Mouse (Mus musculus): ENCODE results near the gene Btg2. TPM values are rescaled to one million over a fixed set of nuclear protein-coding genes. Genes with fewer than 3 reads are reported as not detected.
A peak's percentile ranks its signal among the peaks of the same experiment; 100 is the strongest.

Gene Btg2
- total RNA-seq, 2 experiments from 2014 or later, result 25.0 to 30.4 TPM

DNA sequence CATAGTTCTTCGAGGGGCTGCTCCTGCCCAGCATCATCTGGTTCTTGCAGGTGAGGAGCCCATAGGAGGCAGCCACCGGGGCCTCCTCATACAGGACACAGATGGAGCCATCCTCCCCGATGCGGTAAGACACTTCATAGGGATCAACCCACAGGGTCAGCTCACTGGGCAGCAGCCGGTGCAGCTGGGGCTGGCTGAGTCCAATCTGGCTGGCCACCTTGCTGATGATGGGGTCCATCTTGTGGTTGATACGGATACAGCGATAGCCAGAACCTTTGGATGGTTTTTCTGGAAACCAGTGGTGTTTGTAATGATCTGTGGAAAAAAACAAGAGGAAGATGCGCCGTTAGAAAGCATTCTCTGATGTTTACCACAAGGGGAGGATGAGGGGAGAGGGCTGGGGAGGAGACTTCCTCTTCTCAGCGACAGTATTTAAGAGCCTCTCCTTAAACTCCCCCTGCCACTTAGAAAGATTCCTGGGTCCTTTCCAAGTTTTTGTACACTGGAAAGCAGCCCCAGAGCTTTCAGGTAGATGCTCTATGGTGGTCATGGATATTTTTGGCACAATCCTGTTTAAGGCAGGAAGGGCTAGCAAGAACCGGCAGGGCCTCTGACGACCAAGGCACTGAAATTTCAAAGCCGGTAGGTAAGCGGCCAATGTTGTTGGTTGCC, 1.4 kb downstream of the Btg2 start:
- DNase-seq, result peak; percentile 33

DNA sequence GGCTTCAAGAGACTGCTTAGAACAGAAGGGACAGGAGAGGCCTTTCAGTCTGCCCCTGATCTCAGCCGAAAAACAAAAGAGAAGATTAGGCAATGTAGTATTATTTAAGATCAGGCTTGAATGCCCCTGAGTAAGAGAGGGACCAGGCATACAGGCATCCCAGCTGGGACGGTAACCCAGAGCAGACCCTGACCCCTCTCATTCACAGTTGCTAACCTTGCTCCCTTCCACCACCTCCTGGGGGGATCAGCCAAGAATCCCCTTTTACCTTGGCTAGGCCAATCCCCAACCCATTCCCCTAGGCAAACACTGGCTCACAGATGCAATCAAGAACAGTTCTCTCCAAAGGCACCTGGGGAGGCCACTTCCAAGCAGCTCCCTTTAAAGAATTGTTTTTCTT, 2.1 kb downstream of the Btg2 start:
- DNase-seq, result no peak

- DNase-seq, result no peak
These were observed 3.4 kb downstream of the Btg2 start for GRCm38 (mm10) chr1:134075532-134075931.

GRCm38 (mm10) chr1:134074606-134075005, 4.3 kb downstream of the Btg2 start:
- DNase-seq, result no peak

DNA sequence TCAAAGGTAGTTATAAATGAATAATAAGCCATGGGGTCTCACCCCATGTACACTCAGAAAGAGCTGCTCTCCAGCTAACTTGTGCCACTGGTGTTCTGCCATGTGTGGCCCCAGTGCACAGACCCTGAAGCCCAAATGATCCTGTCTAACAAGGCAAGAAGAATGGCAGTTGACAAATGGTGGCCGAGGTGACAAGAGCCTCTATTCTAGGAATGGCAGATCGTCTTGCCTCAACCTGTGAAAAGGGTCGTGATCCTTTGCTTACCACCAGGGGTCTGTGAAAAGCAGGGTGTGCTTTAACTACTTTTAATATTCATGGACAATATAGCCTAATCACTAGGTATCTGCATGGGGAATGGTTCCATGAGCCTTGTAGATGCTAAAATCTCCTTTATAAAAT, 4.7 kb downstream of the Btg2 start:
- no peak for DNase-seq

DNA sequence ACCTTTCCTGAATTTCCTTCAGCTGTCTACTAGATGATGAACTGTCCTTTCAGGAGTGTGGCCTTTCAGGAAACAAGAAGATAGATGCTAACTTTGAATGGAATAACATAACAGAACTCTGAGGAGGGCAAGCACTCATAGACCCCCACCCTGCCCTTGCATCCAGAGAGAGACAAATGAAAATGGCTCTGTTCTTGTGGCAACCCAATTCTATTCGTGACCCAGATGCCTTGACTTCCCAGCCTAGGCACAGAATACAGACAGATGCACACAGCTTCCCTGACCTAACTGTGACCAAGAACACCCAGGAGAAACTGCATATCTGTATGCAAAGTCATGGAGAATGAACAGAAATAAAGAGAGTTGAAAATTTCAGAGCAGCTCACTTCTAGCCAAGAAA, 5.3 kb downstream of the Btg2 start:
- no peak for DNase-seq

DNA sequence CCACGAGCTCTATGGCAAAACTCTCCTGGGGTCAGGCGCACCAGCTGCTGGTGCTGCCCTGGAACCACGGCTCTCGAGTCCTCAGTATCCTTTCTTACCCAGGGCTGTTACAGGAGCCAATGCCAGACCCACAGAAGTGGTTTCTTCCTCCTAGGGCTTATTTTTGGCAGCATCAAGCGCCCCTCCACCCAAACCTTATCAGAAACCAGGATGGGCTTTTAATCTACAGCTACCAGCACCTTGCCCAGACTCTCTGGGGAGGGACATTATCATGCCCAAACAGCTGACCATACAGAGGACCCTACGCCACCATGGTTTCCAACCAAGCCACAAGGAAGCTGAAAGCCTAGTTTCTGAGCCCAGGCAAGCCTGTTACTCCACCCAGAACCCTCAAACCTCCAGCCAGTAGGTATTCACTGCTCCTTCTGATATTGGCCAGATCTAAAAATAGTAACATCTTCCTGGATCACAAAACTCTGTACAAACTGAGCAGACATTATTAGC, 5.8 kb downstream of the Btg2 start:
- no peak for DNase-seq

DNA sequence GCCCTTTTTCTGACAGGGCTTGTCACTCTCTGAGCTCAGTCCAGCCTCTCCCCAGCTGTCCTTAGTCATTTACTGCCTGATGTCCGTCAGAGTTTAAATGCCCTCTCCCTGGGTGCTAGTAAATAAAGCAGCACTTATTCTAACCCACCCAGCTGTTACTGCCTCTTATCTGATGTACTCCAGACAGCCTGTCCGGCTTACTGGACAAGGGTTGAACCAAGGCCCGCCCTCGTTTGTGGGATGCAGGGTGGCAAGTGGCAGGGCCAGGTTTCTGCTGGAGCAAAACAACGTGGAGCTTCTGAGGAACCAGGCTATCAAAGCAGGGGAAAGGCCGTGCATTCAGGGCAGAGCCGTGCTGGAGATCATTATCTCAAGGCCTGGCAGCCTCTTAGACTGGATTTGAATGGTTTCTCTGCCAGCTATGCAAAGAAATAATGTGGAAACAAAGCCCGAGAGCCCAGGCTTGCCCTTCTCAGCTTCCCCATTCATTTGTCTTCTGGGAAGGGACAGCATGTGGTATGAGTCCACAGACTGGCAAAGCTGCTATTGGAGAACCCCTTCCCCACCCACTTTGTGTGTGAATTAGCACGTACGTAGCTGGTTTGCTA, 7.4 kb downstream of the Btg2 start:
- no peak for DNase-seq

DNA sequence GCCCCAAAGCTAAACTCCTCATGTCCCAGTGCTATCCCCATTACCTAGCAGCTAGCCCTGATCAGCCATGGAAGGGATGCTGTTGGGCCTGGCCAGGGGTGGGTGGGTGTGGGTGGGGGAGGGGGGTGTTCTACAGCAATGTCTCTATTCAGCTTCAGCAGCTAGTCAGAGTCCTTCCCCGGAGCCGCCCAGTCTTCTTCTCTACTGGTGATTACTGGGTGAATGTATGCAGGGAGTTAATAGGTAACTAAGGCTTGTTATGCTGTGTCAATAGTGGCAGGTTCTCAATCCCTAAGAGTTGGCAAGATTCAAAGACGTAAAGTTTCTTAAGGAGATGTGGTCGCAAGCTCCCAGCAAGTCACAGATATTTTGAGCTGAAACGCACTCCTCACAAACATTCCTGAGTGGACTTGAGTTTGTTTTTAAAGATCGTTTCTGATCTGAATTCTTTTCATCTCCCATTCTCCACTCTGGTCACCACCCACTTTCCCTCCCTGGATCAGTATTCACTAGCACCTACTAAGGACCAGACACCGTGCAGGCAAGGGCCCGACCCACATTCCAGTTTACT, 8.7 kb downstream of the Btg2 start:
- DNase-seq, result no peak

DNA sequence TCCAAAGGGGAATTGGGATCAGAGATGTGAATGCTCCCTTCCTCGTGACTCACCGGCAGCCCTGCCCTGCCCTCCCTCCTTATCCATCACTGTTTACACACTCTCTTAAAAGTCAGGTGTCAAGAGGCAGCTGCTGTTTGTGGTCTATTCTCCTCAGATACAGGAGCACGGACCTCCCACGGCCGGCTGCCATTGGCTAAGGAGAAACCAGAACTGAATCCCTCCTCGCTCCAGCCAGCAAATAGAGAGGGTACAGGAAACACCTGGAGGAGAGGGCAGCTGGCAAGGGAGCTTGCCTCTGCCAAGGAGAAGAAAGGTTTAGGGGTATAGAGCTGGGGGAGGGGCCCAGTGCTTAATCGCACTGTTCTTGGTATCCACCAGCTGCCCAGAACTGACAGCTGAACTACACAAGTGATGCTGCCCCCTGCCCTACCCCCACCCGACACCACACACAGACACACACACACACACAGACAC, 11.7 kb downstream of the Btg2 start:
- DNase-seq, result no peak

DNA sequence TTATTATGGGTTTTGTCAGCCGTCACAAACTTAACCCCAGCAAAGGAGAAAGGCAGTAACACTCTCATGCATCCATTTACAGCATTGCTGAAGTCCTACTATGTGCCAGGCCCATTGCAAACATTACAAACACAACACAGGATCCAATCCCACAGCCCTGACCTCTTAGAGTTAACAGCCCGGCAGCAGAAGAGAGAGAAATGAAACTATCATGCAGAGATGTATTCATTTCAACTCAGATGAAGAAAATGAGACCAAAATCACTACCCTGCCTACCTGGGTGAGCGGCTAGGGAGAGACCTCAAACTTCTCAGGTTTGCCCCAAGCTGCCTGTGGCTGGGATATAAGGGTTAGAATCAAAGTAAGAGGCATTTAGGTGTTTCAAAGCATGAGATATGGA, 12.4 kb downstream of the Btg2 start:
- no peak for DNase-seq

- no peak for DNase-seq
These were observed 13.6 kb downstream of the Btg2 start for GRCm38 (mm10) chr1:134065241-134065809.

GRCm38 (mm10) chr1:134064296-134064831, 14.6 kb downstream of the Btg2 start:
- DNase-seq, result no peak

DNA sequence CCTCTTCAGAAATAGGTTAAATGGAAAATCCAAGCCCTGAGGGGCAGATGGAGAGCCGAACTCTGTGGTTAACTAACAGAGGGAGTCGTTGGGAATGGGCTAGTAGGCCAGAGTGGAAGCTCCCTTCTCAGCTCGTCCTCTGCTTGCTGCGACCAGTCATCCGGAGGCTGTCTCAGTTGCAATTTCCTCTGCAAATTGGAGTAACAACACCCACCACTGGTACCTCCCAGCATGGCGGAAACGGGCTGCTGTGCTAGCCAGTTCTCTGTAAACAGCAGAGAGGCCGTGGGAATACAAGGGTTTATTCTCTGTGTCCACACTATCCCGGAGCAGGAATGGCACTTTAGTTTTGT, 15.2 kb downstream of the Btg2 start:
- no peak for DNase-seq

GRCm38 (mm10) chr1:134063086-134063772, 15.7 kb downstream of the Btg2 start:
- DNase-seq, result peak; percentile 65

- DNase-seq, result no peak
These were observed 16.4 kb downstream of the Btg2 start for GRCm38 (mm10) chr1:134062411-134063085.

- DNase-seq, result no peak
These were observed 17.0 kb downstream of the Btg2 start for GRCm38 (mm10) chr1:134061915-134062314.

- DNase-seq, result peak; percentile 79
These were observed 17.9 kb downstream of the Btg2 start for GRCm38 (mm10) chr1:134060849-134061569.

GRCm38 (mm10) chr1:134059739-134060695, 18.9 kb downstream of the Btg2 start:
- DNase-seq, result no peak

- DNase-seq, result no peak
These were observed 20.1 kb downstream of the Btg2 start for GRCm38 (mm10) chr1:134058870-134059269.
